Mouse (Mus musculus) kidney, adult 11 months (tissue): Measurements from ENCODE around the gene Taok1.

ENCODE experiments used
- DNase-seq: peaks from one replicate; pipeline ENCODE4 v3.0.0; 2022

Taok1 gene

DNA sequence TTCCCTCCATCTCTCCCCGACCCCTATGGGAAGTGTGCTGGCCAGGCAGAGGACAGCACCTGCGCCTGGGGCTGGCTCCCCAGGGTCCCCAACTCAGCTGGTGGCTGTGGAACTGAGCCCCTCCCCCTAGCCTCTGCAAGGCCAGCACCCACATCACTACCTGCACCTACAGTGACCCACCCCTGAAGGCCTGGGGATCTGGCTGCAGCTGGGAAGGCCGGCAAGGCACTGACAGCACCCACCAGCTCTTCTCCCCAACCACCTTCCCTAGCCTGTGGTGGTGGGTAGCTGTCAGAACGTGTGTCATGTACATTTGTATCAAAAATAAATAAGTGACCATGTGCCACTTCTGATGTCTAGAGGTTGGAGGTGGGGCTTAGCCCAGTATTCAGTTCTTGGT lies 100.2 kb downstream of the Taok1 start:
- DNase-seq: peak; percentile 17

DNA sequence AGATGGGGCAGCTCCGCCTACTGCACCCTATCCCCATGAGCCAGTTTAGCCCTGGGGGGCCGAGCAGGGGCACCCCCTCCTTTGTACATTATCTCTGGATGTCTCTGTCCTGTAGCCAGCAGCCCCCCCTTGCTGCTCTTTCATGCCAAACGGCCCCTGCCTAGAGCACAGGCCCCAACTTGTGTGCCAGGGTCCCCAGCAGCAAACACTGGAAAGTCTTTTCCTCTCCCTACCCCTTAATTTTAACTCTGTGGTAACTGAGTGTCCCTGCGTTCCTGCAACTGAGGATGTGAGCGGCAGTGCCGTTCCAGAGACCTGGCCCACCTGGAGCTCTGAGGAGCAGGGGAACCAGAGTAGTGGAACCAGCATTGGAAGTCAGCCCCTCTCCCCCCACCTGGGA lies 100.7 kb downstream of the Taok1 start:
- no peak for DNase-seq

DNA sequence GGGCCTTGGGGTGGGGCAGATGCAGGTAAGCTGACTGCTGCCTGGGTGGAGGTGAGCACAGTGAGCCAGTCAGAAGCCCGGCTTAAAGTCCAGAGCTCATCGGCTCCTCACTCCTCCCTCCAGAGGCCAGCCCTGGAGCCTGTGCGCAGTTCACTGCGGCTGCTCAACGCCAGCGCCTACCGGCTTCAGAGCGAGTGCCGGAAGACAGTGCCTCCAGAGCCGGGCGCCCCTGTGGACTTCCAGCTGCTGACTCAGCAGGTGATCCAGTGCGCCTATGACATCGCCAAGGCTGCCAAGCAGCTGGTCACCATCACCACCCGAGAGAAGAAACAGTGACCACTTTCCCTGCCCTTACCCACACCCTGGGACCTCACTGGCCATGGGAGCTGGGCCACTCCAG lies 101.3 kb downstream of the Taok1 start:
- peak; percentile 86 for DNase-seq

DNA sequence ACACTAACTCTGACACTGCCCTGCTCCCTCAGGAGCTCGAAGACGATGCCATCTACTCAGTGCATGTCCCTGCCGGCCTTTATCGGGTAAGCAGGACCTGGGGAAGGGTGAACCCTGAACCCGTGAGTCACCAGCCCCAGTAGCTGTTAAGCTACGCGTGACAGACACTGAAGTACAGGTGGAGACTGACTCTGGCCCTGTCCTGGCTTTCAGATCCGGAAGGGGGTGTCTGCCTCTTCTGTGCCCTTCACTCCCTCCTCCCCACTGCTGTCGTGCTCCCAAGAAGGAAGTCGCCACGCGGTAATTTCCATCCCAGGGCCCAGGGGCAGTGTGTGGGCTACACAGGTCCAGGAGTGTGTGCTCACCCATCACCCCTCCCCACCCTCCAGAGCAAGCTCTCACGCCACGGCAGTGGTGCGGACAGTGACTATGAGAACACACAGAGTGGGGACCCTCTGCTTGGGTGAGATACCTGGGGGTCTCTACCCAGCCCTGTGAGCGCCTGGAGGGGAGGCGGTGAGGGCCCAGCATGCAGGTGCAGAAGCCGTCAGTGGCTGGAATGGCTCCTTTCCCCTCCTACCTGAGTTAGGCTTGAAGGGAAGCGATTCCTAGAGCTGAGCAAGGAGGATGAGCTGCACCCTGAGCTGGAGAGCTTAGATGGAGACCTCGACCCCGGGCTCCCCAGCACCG lies 102.2 kb downstream of the Taok1 start:
- no peak for DNase-seq

GRCm38 (mm10) chr11:77504377-77504776 lies 103.2 kb downstream of the Taok1 start:
- no peak for DNase-seq

DNA sequence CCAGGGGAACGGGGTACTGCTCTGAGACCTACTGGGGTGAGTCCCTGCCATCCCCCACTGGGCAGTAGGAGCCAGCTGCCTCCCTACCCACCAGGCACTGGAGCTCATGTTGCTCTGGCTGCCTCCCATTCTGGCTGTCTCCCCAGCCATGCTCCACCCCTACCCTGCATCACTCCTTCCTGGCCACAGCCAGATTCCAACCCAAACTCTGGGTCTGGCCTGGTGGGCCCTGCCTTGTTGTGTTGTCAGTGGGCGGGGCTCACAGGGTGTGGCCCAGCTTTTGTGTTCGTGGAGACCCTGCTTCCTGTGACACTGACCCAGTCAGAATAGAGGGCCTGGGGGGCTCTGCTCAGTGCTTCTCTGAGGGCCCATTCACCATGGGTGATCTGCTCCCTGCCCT lies 104.1 kb downstream of the Taok1 start:
- DNase-seq: no peak

GRCm38 (mm10) chr11:77502481-77502880 lies 105.1 kb downstream of the Taok1 start:
- peak; percentile 3 for DNase-seq

GRCm38 (mm10) chr11:77501971-77502370 lies 105.6 kb downstream of the Taok1 start:
- peak; percentile 2 for DNase-seq

DNA sequence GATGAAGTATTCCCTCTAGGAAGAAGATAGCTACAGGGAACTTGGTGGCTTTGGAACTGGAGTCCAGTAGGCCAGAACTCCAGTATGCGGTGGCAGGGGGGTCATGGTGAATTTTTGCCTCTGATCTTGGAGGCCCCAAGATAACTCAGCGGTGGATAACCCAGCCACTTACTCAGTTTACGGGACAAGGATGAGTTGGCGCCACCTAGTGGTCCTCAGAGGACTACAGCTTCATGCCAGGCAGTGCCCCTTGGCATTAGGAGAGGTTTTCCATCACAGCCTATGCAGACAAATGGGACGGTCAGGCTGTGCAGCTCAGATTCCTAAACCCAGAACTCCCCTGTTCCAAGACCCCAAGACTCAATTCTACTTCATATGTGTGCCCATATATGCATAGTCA lies 106.2 kb downstream of the Taok1 start:
- DNase-seq: peak; percentile 69

DNA sequence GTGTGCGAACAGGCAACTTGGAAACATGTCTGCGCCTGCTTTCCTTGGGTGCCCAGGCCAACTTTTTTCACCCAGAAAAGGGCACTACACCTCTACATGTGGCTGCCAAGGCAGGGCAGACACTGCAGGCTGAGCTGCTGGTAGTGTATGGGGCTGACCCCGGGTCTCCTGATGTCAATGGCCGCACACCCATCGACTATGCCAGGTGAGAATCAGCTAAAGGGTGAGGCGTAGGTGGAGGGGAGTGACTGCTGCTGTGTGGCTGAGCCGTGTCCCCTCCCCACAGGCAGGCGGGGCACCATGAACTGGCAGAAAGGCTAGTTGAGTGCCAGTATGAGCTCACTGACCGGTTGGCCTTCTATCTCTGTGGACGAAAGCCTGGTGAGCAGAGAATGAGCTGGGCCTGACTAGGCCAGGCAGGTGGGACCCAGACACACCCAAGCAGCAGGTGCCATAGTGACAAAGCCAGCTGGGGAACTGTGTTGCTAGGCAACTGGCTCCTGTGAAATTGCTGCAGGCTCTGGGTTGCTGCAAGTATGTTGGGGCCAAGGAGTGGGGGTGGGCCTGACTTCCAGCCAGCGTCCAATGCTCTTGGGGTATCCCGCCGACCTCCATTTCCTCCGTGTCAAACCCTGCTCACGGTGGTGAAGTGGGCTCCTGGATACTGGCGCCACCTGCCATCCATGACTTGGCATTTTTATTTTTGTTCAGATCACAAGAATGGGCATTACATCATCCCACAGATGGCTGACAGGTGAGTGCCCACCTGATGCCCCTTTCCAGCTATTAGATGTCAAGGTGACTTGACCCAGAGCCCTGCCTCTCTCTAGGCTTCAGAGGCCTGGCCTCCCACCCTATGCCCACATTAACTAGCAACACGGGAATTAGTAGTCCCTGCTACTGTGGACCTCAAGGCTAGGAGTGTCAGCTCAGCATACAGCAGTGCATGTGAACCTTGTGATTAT lies 107.0 kb downstream of the Taok1 start:
- peak; percentile 42 for DNase-seq

- DNase-seq: no peak
These were observed 108.3 kb downstream of the Taok1 start for GRCm38 (mm10) chr11:77499354-77499753.

- DNase-seq: no peak
These were observed 109.1 kb downstream of the Taok1 start for GRCm38 (mm10) chr11:77498261-77499139.

DNA sequence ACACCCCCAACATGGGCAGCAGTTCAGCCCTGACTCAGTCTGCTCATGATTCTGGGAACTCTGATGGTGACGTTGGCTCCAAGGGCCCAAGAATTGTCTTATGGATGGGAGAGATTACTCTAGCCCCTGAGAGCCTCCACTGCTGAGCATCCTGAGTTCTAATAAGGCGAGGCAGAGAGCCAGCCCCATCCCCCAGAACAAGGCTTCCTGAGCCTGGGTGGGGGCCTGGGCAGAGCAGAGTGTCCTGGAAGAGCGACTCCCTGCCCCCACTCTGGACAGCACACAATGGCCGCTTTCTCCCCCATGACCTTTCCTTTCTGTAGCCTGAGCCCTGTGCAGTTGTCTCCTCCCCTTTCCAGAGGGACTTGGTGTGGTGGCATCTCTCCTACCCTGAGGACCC lies 109.8 kb downstream of the Taok1 start:
- no peak for DNase-seq

GRCm38 (mm10) chr11:77497341-77497756 lies 110.3 kb downstream of the Taok1 start:
- DNase-seq: peak; percentile 82

- DNase-seq: no peak
These were observed 112.1 kb downstream of the Taok1 start for GRCm38 (mm10) chr11:77495507-77495906.

- no peak for DNase-seq
These were observed 112.8 kb downstream of the Taok1 start for GRCm38 (mm10) chr11:77494782-77495181.

DNA sequence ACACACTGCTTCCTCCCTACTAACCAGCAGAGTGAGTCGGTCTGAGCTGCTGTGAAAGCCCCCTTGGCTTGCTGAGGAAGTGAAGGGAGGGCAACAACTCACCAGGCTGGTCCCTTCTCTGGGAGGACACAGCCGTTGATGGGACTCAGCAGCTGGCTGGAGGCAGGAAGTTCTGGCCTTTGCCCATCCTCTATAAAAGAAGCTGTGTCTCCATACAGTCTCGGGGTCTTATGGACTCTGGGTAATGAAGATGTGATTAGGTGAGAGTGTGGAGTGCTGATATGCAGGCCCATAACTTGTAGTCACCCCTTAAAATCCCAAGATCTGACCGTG lies 113.3 kb downstream of the Taok1 start:
- DNase-seq: no peak

DNA sequence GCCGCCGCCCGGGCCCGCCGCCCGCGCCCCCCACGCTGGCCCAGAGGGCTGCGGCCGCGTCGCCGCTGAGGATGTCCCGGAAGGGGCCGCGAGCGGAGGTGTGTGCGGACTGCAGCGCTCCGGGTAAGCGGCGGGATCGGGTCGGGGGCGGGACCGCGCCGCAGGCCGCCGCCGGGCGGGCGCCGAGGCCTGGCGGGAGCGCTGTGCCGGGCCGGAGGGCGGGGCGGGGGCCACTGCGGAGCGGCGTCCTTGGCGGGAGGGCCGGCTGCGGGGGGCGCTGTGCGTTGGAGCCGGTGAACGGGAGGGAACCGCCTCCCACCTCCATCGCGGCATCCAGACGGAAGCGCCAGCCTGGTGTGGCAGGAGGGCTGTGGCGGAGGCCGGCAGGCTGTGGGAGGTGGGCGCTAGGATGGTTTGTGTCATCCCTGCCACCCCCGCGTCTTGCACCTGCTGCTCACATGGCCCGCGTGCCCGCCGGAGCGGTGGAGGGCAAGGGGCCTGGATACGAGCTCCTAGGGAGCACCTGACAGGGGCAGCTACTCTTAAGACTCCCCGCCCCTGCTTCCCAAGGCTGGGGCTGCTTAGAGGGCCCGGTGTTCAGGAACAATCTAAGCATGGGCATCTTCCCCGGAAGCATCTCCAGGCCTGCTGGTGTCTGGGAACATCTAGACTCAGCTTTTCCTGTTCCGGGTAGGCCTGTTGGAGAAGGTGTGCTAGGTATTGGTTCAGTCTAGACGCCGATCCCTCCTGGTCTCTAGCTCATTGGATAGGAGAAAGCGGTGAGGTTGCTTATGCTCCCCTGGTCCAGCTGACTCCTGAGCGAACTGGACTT lies 113.9 kb downstream of the Taok1 start, which contains the start of gene Git1:
TSS of gene Git1 (plus strand) at position 51 of the 832 bp plus-strand sequence.
- peak; percentile 64 for DNase-seq

- DNase-seq: peak; percentile 94
These were observed 114.7 kb downstream of the Taok1 start for GRCm38 (mm10) chr11:77492911-77493332.

DNA sequence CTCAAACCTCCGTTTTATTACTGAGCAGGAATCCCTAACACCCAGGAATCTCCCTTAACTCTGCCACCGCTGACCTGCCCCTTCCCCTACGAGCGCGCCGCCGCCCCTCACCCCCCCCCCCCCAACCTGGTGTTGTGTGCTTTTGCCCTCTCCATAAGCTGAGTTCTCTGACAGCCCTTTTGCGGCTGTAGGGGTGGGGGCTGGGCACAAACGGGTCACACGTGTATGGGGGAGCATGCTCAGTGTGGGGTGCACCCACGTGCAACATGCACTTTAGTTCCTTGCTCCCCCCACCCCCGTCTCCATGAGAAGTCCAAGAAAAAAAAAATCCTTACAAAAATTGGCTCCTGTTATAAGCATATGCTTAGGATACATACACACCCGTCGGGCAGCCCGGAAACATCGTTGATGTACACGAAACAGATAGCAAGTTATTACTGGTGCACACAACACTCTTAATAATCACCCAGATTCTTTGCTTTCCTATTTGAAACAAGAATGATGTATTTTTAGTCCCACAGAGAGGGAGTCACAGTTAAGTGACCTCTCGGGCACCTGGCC lies 115.2 kb downstream of the Taok1 start:
- no peak for DNase-seq

DNA sequence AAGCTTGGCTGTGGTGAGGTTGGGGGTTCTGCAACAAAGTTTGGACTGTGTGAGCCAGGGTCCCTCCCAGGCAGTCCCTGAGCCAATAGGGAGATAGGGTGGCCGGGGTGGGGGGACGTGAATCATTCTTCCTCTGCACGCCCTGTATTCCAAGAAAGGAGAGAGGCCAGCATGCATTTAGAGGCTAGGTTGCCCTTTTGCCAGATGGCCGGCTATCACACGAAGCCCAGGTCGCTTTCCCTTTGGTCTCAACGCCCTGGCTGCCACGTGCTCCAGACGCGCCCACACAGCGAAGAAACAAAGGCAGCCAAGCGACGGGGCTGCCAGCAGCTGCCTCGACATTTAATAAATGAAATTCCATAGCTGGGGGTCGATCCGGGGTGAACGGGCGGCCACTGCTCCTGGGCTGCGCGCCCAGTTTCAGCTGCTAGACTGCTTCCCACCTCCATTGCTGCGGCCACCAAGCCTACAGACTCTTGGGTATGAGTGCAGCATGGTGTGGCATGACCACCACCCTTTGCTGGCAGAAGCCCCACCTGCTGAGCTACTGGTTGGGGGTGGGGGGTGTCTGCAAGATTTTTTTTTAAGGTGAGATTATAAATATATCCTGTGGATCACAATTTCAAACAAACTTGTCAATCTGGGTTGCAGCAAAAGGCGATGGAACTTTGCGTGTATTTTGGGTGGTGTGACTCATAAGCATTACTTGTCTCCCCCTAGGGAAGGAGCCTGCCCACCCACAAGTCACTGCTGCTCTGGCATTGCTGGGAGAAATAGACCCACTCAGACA lies 115.9 kb downstream of the Taok1 start:
- no peak for DNase-seq
